Mouse (Mus musculus): ENCODE results near the gene Nck1. TPM values are rescaled to one million over a fixed set of nuclear protein-coding genes. Genes with fewer than 3 reads are reported as not detected.

Nck1 gene
- polyA plus RNA-seq, 1 experiment from 2014 or later, result 71.3 TPM

- Histone ChIP-seq H3K4me3 (replicated peaks; ENCODE audit: low read length) (no peak overlapping the region), H3K4me1 (ENCODE audit: control insufficient read depth, insufficient read depth, low read length) (no peaks in the 10 kb centered on the region; the same call in none of the 2 replicates), H3K9ac (ENCODE audit: low read length) (no peak overlapping the region), H3K36me3 (ENCODE audit: control insufficient read depth, insufficient read depth, low read length) (no peaks in the 10 kb centered on the region), H3K27ac (ENCODE audit: low read length) (no peak overlapping the region), H3K4me2 (ENCODE audit: low read depth, low read length) (no peak overlapping the region), H3K9me3 (replicated peaks; ENCODE audit: control insufficient read depth, low read length) (no peaks in the 10 kb centered on the region), H3K27me3 (ENCODE audit: control insufficient read depth, insufficient read depth, low read length) (no peaks in the 10 kb centered on the region)
- no peak for ATAC-seq (ENCODE audit: insufficient read depth, low FRiP score)
- 78% methylated on average over 17 of the region's 17 CpGs for WGBS
Measured at GRCm38 (mm10) chr9:100457971-100458681, 87.8 kb downstream of the Nck1 start.

DNA sequence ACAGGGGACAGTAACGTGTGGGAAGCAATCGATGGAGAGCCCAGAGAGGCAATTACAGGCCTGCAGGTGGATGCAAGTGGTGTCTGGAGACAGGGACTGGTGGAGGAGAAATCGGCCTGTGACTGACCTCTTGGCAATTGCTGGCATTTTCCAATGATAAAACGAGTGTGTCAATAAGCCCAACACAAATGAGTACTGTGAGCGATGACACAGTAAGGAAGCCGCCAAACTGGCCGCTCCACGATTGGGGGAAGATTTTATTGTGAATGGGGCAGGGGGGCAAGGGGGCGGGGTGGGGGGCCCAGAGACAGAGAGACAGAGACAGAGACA is 91.3 kb downstream of the Nck1 start:
- 18% methylated on average over 9 of the region's 9 CpGs for WGBS

GRCm38 (mm10) chr9:100453944-100454663 is 91.8 kb downstream of the Nck1 start:
- Histone ChIP-seq H3K4me3 (replicated peaks; ENCODE audit: low read length) (peak overlapping the region; percentile 54), H3K9ac (ENCODE audit: low read length) (peak overlapping the region; percentile 70), H3K27ac (ENCODE audit: low read length) (no peak overlapping the region), H3K9me3 (replicated peaks; ENCODE audit: control insufficient read depth, low read length) (no peaks in the 10 kb centered on the region), H3K4me2 (ENCODE audit: low read depth, low read length) (peak overlapping the region; percentile 86), H3K27me3 (ENCODE audit: control insufficient read depth, insufficient read depth, low read length) (no peaks in the 10 kb centered on the region), H3K36me3 (ENCODE audit: control insufficient read depth, insufficient read depth, low read length) (no peaks in the 10 kb centered on the region), H3K4me1 (ENCODE audit: control insufficient read depth, insufficient read depth, low read length) (no peaks in the 10 kb centered on the region; the same call in none of the 2 replicates)
- no peak for ATAC-seq (ENCODE audit: insufficient read depth, low FRiP score)
- 6% methylated on average over 25 of the region's 25 CpGs for WGBS

More for the DNA sequence above, 91.3 kb downstream of the Nck1 start:
- Histone ChIP-seq H3K4me1 (ENCODE audit: control insufficient read depth, insufficient read depth, low read length) (no peaks in the 10 kb centered on the region; the same call in none of the 2 replicates), H3K9me3 (replicated peaks; ENCODE audit: control insufficient read depth, low read length) (no peaks in the 10 kb centered on the region), H3K27ac (ENCODE audit: low read length) (no peak overlapping the region), H3K36me3 (ENCODE audit: control insufficient read depth, insufficient read depth, low read length) (no peaks in the 10 kb centered on the region), H3K4me3 (replicated peaks; ENCODE audit: low read length) (peak overlapping the region; percentile 54), H3K9ac (ENCODE audit: low read length) (peak overlapping the region; percentile 70), H3K4me2 (ENCODE audit: low read depth, low read length) (peak overlapping the region; percentile 86), H3K27me3 (ENCODE audit: control insufficient read depth, insufficient read depth, low read length) (no peaks in the 10 kb centered on the region)
- peak; percentile 27; the same call in 1 of the 2 replicates for ATAC-seq (ENCODE audit: insufficient read depth, low FRiP score)

GRCm38 (mm10) chr9:100452432-100452831 is 93.5 kb downstream of the Nck1 start:
- WGBS, result 53% methylated on average over 6 of the region's 6 CpGs
- no peaks in the 10 kb centered on the region for H3K9me3 ChIP-seq (replicated peaks; ENCODE audit: control insufficient read depth, low read length)
- no peaks in the 10 kb centered on the region; the same call in 1 of the 2 replicates for H3K27me3 ChIP-seq (ENCODE audit: control insufficient read depth, insufficient read depth, low read length)
- no peak overlapping the region for H3K9ac ChIP-seq (ENCODE audit: low read length)
- no peak overlapping the region for H3K4me3 ChIP-seq (replicated peaks; ENCODE audit: low read length)
- no peak overlapping the region for H3K27ac ChIP-seq (ENCODE audit: low read length)
- no peaks in the 10 kb centered on the region; the same call in none of the 2 replicates for H3K4me1 ChIP-seq (ENCODE audit: control insufficient read depth, insufficient read depth, low read length)
- no peak for ATAC-seq (ENCODE audit: insufficient read depth, low FRiP score)
- H3K4me2 ChIP-seq (ENCODE audit: low read depth, low read length), result no peak overlapping the region
- no peaks in the 10 kb centered on the region for H3K36me3 ChIP-seq (ENCODE audit: control insufficient read depth, insufficient read depth, low read length)

- H3K4me2 ChIP-seq (ENCODE audit: low read depth, low read length), result peak overlapping the region; percentile 97
- peak; percentile 86 for ATAC-seq (ENCODE audit: insufficient read depth, low FRiP score)
- no peaks in the 10 kb centered on the region for H3K9me3 ChIP-seq (replicated peaks; ENCODE audit: control insufficient read depth, low read length)
- no peaks in the 10 kb centered on the region; the same call in 1 of the 2 replicates for H3K27me3 ChIP-seq (ENCODE audit: control insufficient read depth, insufficient read depth, low read length)
- peak overlapping the region; percentile 65 for H3K9ac ChIP-seq (ENCODE audit: low read length)
- H3K4me3 ChIP-seq (replicated peaks; ENCODE audit: low read length), result peak overlapping the region; percentile 58
- H3K4me1 ChIP-seq (ENCODE audit: control insufficient read depth, insufficient read depth, low read length), result no peaks in the 10 kb centered on the region
- WGBS, result under 1% methylated on average over 32 of the region's 32 CpGs
- H3K27ac ChIP-seq (ENCODE audit: low read length), result peak overlapping the region; percentile 39; the same call in 1 of the 2 replicates
- no peaks in the 10 kb centered on the region for H3K36me3 ChIP-seq (ENCODE audit: control insufficient read depth, insufficient read depth, low read length)
Measured at GRCm38 (mm10) chr9:100446059-100446686, 99.8 kb downstream of the Nck1 start.

Other genes starting within 250 kb of the Nck1 start
- 1.1 and 1.7 TPM in 2 replicates for gene Il20rb, start 59.3 kb downstream of the Nck1 start, polyA plus RNA-seq (2015; fragmentation: Nextera tagmentation; extraction: Ambion mirVana)
- gene Slc35g2, start 25.0 kb upstream of the Nck1 start, polyA plus RNA-seq (2015; fragmentation: Nextera tagmentation; extraction: Ambion mirVana), result 7.5 and 9.2 TPM in 2 replicates
- 31.9 and 35.7 TPM in 2 replicates for gene Stag1, start 51.7 kb upstream of the Nck1 start, polyA plus RNA-seq (2015; fragmentation: Nextera tagmentation; extraction: Ambion mirVana)